Mouse (Mus musculus): Measurements from ENCODE around the gene Necap2.

GRCm38 (mm10) chr4:141058835-141059234 is 19.3 kb downstream of the Necap2 start:
- no peak for TF ChIP-seq POLR2A (IDR thresholded peaks at IDR 0.05; ENCODE audit: control insufficient read depth, extremely low read depth, insufficient read depth, low read length, poor library complexity)
- no peak for TF ChIP-seq CTCF (IDR thresholded peaks at IDR 0.05; ENCODE audit: borderline replicate concordance, control insufficient read depth, extremely low read depth, insufficient read depth, low read length, poor library complexity)
